Mouse (Mus musculus) spleen, adult 2 months (tissue): Measurements from ENCODE around the gene Pcnx. TPM values are rescaled to one million over a fixed set of nuclear protein-coding genes. Genes with fewer than 3 reads are reported as not detected.

Experiments
- DNase-seq, 2 experiments: peaks; one replicate each; pipeline versions ENCODE4 v3.0.0 to v3.0.0-alpha.2; 2012 to 2021; ENCODE audit warnings: low spot score in 2 of 2, low read depth in 1 of 2
- H3K27ac ChIP-seq: fragments of 200-500 bp; 2 replicates; pipeline ENCODE4 v1.5.1; 2012; ENCODE audit warnings: low read length, inconsistent platforms; ENCODE audit not compliant: insufficient read depth
- H3K27me3 ChIP-seq: fragments of 200-500 bp; 2 replicates; pipeline ENCODE4 v1.6.1; 2012; ENCODE audit warnings: mild to moderate bottlenecking, moderate library complexity, low read length, inconsistent platforms; ENCODE audit not compliant: control insufficient read depth, insufficient read depth
- H3K36me3 ChIP-seq: fragments of 200-500 bp; 2 replicates; pipeline ENCODE4 v1.6.1; 2012; ENCODE audit warnings: mild to moderate bottlenecking, low read length, inconsistent platforms; ENCODE audit not compliant: control insufficient read depth, insufficient read depth
- H3K4me1 ChIP-seq: fragments of 200-500 bp; 2 replicates; pipeline ENCODE4 v1.6.1; 2011; ENCODE audit warnings: inconsistent platforms; ENCODE audit not compliant: control insufficient read depth, insufficient read depth, insufficient read length
- H3K4me3 ChIP-seq: fragments of 200-500 bp; 2 replicates; pipeline ENCODE4 v1.5.1; 2011; ENCODE audit warnings: mild to moderate bottlenecking, inconsistent platforms; ENCODE audit not compliant: insufficient read depth, insufficient read length; ENCODE audit errors: extremely low read depth
- CTCF ChIP-seq: fragments of 200-500 bp; IDR thresholded peaks from 2 replicates; pipeline ENCODE4 v1.5.1; 2011; ENCODE audit warnings: mild to moderate bottlenecking, inconsistent platforms; ENCODE audit not compliant: insufficient read depth, insufficient read length, insufficient replicate concordance; ENCODE audit errors: extremely low read depth
- POLR2A ChIP-seq: fragments of 200-500 bp; IDR thresholded peaks from 2 replicates; pipeline ENCODE4 v1.6.1; 2011; ENCODE audit warnings: low read depth, low read length, inconsistent platforms
- WGBS: fragments of 180-500 bp; shearing (Covaris S2); methylation state at CpG from one replicate; pipeline ENCODE4 v1.1.7; 2018; 5-methylcytosine and 5-hydroxymethylcytosine counted together
- polyA plus RNA-seq: library from polyadenylated mRNA; depleted of rRNA; stranded (reverse); fragments of >200 nt; gene quantifications from 2 replicates; pipeline ENCODE4 v1.2.3, GENCODE M21; 2012

Pcnx gene
- polyA plus RNA-seq, 1 experiment = 8.4 TPM

DNA sequence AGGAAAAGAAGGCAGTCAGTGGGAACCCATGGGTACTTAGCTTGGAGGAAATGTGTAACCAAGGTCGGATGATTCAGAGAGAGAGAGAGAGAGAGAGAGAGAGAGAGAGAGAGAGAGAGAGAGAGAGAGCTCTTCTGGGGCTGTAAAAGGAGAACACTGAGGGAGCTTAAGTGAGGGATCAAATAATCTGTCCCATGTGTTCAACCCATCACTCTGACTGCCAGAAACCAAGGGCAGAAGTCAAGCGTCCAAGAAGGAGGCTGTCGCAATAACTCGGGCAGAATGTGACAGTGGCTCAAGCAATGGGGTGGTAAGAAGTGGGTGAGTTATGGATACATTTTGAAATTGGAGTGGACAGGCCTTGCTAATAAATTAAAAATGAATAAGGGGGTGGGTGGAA lies 37.6 kb upstream of the Pcnx start:
- TF ChIP-seq POLR2A = no peak
- TF ChIP-seq CTCF = no peak
- no peaks in the 10 kb centered on the region for H3K36me3 ChIP-seq
- no peak overlapping the region for H3K4me3 ChIP-seq
- WGBS = 77% methylated on average over 4 of the region's 4 CpGs
- no peaks in the 10 kb centered on the region; the same call in 1 of the 2 replicates for H3K4me1 ChIP-seq
- no peak for DNase-seq
- H3K27me3 ChIP-seq = no peaks in the 10 kb centered on the region
- no peak overlapping the region for H3K27ac ChIP-seq

DNA sequence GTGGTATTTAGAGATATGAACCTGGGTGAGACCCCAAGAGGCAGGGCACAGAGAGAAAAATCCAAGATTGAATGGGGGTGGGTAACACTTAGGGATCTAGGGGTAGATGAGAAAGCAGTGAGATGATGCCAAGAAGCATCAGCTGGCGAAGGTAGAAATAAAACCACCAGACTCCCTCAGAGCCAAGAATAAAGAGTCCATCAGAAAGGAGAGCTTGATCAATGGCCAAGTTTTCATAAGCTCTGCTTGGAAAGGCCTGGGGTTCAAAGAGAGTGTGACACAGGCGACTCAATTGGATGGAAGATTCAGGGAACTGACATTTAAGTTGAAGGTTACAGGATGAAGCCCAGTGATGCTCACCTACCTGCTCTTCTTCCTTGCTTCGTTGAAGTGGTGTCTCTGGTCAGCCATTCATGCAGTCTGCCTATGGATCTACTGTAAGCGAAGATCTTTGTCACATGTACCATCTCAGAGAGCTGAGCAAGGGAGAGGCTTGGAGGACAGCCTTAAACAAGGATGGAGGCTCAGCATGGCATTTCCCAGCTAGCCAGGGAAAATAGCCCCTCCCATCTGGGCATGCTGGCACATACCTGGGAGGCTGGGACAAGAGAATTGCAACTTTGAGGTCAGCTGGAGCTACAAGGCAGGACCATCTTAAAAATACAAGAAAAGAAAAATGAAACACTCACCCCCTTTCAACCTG lies 36.9 kb upstream of the Pcnx start:
- Histone ChIP-seq H3K36me3 (no peaks in the 10 kb centered on the region), H3K4me3 (no peak overlapping the region), H3K27me3 (no peaks in the 10 kb centered on the region), H3K27ac (no peak overlapping the region), H3K4me1 (no peaks in the 10 kb centered on the region; the same call in 1 of the 2 replicates)
- WGBS = 83% methylated on average over 4 of the region's 4 CpGs
- TF ChIP-seq CTCF (no peak), POLR2A (no peak)
- DNase-seq = no peak

DNA sequence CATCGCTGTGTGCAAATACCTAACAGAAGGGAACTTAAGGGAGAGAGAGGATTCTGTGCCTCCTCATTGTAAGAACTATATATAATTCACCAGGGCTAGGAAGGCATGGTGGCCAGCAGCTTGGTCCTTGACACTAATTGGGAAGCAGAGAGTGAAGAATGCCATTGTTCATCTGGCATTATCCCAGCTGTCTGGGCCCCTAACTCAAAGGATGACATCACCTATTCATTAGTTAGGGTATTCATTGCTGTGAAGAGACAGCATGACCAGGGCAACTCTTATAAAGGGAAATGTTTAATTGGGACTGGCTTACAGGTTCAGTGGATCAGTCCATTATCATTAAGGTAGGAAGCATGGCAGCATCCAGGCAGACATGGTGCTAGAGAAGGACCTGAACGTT lies 31.5 kb upstream of the Pcnx start:
- no peak for TF ChIP-seq POLR2A
- no peak for TF ChIP-seq CTCF
- Histone ChIP-seq H3K4me3 (no peak overlapping the region), H3K27ac (no peak overlapping the region), H3K27me3 (no peaks in the 10 kb centered on the region), H3K4me1 (no peaks in the 10 kb centered on the region; the same call in 1 of the 2 replicates), H3K36me3 (no peaks in the 10 kb centered on the region)
- DNase-seq = no peak
- 80% methylated on average over 2 of the region's 2 CpGs for WGBS

DNA sequence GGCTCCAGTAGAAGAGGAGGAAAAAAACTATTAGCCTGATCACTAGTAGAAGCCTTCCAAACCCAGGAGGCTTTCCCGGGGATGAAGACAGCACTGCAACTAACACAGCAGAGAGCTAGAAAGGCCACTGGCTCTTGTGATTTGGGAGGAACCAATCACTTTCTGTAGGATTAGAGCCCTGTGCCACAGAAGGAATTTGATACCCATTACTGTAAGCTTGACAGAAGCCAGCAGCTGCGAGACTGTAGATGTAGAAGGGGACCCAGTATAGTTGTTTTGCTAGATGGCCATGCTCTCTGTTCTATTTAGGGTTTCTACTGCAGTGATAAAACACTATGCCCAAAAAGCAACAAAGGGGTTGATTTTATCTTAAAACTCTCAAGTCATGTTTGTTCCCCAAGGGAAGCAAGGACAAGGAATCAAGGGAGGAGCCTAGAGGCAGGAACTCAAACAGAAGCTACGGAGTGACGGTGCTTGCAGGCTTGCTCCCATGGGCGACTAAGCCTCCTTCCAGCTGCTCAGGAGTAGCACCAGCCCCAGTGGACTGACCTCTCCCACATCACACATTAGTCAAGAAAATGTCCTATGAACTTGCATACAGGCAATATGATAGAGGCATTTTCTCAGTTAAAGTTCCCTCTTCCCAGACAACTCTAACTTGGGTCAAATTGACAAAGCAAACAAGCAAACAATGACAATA lies 27.6 kb upstream of the Pcnx start:
- WGBS = 85% methylated on average over 5 of the region's 5 CpGs
- Histone ChIP-seq H3K27ac (no peak overlapping the region), H3K36me3 (no peaks in the 10 kb centered on the region), H3K4me1 (no peaks in the 10 kb centered on the region), H3K4me3 (no peak overlapping the region), H3K27me3 (no peaks in the 10 kb centered on the region)
- no peak for DNase-seq
- TF ChIP-seq POLR2A (no peak), CTCF (no peak)

DNA sequence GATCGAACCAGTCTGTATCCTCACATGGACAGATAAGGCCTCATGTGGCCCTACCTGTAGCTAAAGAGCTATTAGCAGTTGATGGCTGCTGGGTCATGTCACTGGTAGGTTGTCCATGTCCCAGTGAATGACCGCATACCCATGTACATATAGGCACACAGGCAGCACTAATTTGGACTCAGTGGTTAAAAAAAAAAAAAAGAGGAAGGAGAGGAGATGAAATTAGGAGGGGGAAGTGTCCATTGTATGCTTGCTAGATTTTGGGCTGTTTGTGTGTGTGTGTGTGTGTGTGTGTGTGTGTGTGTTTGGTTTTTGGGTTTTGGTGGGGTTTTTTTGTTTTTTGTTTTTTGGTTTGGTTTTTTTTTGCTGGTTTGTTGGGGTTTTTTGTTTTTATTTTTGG lies 26.7 kb upstream of the Pcnx start:
- no peaks in the 10 kb centered on the region for H3K36me3 ChIP-seq
- H3K4me3 ChIP-seq = no peak overlapping the region
- no peaks in the 10 kb centered on the region for H3K4me1 ChIP-seq
- TF ChIP-seq CTCF = no peak
- TF ChIP-seq POLR2A = no peak
- H3K27me3 ChIP-seq = no peaks in the 10 kb centered on the region
- 55% methylated on average over 2 of the region's 2 CpGs for WGBS
- no peak overlapping the region for H3K27ac ChIP-seq
- DNase-seq = no peak

DNA sequence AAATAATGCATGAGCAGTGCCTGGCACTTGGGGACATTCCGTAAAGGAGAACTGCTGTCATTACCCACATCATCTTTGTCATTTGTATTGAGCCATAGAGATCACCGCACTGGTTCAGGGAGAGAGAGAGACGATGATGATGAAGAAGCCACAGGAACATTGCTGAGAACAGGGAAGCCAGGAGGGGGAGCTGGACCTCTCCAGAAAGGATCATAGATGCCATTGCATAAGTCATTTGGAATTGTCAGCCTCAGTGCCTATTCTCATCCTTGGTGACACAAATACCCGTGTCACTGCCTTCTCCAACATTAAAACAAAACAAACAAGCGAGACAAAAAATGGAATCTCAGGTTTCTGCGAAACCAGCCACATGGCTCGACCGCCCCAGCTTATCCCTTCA lies 23.7 kb upstream of the Pcnx start:
- H3K4me1 ChIP-seq = no peaks in the 10 kb centered on the region
- no peaks in the 10 kb centered on the region for H3K36me3 ChIP-seq
- TF ChIP-seq CTCF (no peak), POLR2A (no peak)
- 88% methylated on average over 8 of the region's 8 CpGs for WGBS
- no peak overlapping the region for H3K27ac ChIP-seq
- no peaks in the 10 kb centered on the region for H3K27me3 ChIP-seq
- no peak for DNase-seq
- no peak overlapping the region for H3K4me3 ChIP-seq

DNA sequence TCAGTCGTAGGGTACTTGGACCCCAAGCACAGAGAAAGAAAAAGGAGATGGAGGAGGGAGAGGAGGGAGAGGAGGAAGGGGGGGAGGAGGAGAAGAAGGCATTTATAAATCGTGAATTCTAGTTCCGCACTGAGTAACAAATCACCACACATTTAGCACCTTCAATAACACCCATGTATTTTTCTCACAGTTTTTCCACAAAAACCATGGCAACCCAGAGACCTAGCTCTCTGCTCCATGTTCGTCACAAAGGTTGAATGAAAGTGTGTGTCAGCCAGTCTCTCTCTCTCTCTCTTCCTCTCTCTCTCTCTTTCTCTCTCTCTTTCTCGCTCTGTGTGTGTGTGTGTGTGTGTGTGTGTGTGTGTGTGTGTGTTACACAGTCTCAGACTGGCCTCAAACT lies 22.4 kb upstream of the Pcnx start:
- Histone ChIP-seq H3K27me3 (no peaks in the 10 kb centered on the region), H3K4me1 (no peaks in the 10 kb centered on the region), H3K4me3 (no peak overlapping the region), H3K27ac (no peak overlapping the region), H3K36me3 (no peaks in the 10 kb centered on the region)
- no peak for DNase-seq
- TF ChIP-seq POLR2A (no peak), CTCF (no peak)
- WGBS = 72% methylated on average over 5 of the region's 5 CpGs
